Mouse (Mus musculus) megakaryocyte, embryonic 14.5 days (primary cell): ENCODE measurements at regions not wholly inside any gene's neighbourhood (a gene's known extent, or its start where the extent isn't known, plus 50 kb on each side); places are given as distances from the start of the nearest gene placed in this dataset.

Source experiments
- FLI1 ChIP-seq: IDR thresholded peaks from 2 replicates; pipeline ENCODE4 v1.6.1; 2012; ENCODE audit warnings: low read length, inconsistent platforms, mixed read lengths
- GATA1 ChIP-seq: IDR thresholded peaks from 3 replicates; pipeline ENCODE4 v1.6.1; 2012; ENCODE audit warnings: mixed read lengths, low read length, inconsistent platforms, borderline replicate concordance

GRCm38 (mm10) chr5:97636357-97636756 is 179.5 kb upstream of the Gk2 start:
- TF ChIP-seq GATA1 (no peak), FLI1 (no peak)
